Comparison of ENCODE assay signal across 14 mouse cellular contexts in genomic region chr10:31538721-31539120, GRCm38 (mm10).
"Had no signal": no experiment of that assay in that cellular context is flagged by ENCODE, and none has a peak within 500 bp of the region (broad histone marks: within the 10 kb centered on the region; RNA-seq: fewer than 3 reads in every experiment).

No protein-coding gene starts in this region.

- ATAC-seq: midbrain, embryonic 15.5 days had no signal

- H3K4me3 ChIP-seq: limb, embryonic 13.5 days; megakaryocyte, embryonic 14.5 days; midbrain, embryonic 15.5 days; neural tube, embryonic 13.5 days had no signal

- H3K36me3 ChIP-seq: midbrain, embryonic 15.5 days had no signal

- DNase-seq: kidney, adult 9 months; kidney, postnatal 36 days; left cerebral cortex, postnatal 4 days; lung, adult 18-20 months; retina, postnatal 1 day; thymus, adult 2 months; thymus, postnatal 25 days had no signal

- H3K9ac ChIP-seq: limb, embryonic 13.5 days; liver, embryonic 14.5 days; midbrain, embryonic 15.5 days; neural tube, embryonic 13.5 days had no signal

- H3K27me3 ChIP-seq: limb, embryonic 13.5 days; megakaryocyte, embryonic 14.5 days; midbrain, embryonic 15.5 days; neural tube, embryonic 13.5 days had no signal

- H3K9me3 ChIP-seq: limb, embryonic 13.5 days; megakaryocyte, embryonic 14.5 days; midbrain, embryonic 15.5 days; neural tube, embryonic 13.5 days had no signal

- H3K4me2 ChIP-seq: limb, embryonic 13.5 days; midbrain, embryonic 11.5 days; midbrain, embryonic 15.5 days; neural tube, embryonic 13.5 days had no signal

- H3K4me1 ChIP-seq: midbrain, embryonic 15.5 days had no signal

- H3K27ac ChIP-seq: kidney, postnatal 0 days; limb, embryonic 13.5 days; liver, embryonic 14.5 days; midbrain, embryonic 15.5 days; neural tube, embryonic 13.5 days had no signal
